Mouse (Mus musculus): ENCODE results near the gene Cav1. TPM values are rescaled to one million over a fixed set of nuclear protein-coding genes. Genes with fewer than 3 reads are reported as not detected.
A peak's percentile ranks its signal among the peaks of the same experiment; 100 is the strongest.

Gene Cav1
- 69.2 and 81.5 TPM in 2 replicates for polyA plus RNA-seq (2014; fragmentation: Nextera tagmentation; extraction: Ambion mirVana)

GRCm38 (mm10) chr6:17305954-17306601 is at the start of gene Cav1:
Cav1 (plus strand) TSS chr6:17306335.
- Histone ChIP-seq H3K27me3 (ENCODE audit: control insufficient read depth, insufficient read depth, low read length) (peaks cover 5% of the 10 kb centered on the region; the same call in 1 of the 2 replicates), H3K27ac (ENCODE audit: low read depth, low read length) (no peak within 1 kb of the TSS), H3K9me3 (replicated peaks; ENCODE audit: control insufficient read depth, low read length) (no peaks in the 10 kb centered on the region), H3K4me1 (ENCODE audit: control insufficient read depth, insufficient read depth, low read length) (no peaks in the 10 kb centered on the region), H3K4me2 (peak within 1 kb of the TSS; percentile 95), H3K9ac (ENCODE audit: low read depth, low read length) (peak within 1 kb of the TSS; percentile 71), H3K36me3 (ENCODE audit: control insufficient read depth, insufficient read depth, low read length) (no peaks in the 10 kb centered on the region), H3K4me3 (ENCODE audit: low read depth, low read length) (peak within 1 kb of the TSS; percentile 50)
- peak; percentile 67; the same call in 1 of the 2 replicates for ATAC-seq (replicated peaks; ENCODE audit: insufficient number of reproducible peaks, low FRiP score, low TSS enrichment)
- WGBS (ENCODE audit: insufficient replicate concordance) = under 1% methylated on average over 26 of the region's 26 CpGs

DNA sequence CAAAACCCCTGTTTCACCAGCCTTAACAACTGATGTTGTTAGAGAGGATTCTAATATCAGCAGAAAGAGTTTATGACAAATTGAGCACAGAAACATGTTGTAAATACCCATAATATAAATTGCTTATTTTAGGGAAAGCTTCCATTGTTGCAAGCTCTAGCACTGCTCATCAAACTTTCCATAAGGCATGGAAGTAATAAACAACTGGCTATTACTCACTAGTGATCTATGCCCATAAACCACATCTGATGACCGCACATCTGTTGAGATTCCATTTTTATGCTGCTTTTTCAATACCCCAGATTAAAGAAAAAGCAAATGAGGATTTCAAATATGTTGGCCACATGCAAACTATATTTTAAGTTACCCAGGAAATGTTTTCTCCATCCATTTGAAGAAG is 48.0 kb upstream of the Cav1 start:
- no peak overlapping the region for H3K4me3 ChIP-seq (ENCODE audit: low read depth, low read length)
- H3K4me1 ChIP-seq (ENCODE audit: control insufficient read depth, insufficient read depth, low read length) = no peaks in the 10 kb centered on the region
- 85% methylated on average over 1 of the region's 1 CpGs for WGBS (ENCODE audit: insufficient replicate concordance)
- no peaks in the 10 kb centered on the region for H3K27me3 ChIP-seq (ENCODE audit: control insufficient read depth, insufficient read depth, low read length)
- H3K9ac ChIP-seq (ENCODE audit: low read depth, low read length) = no peak overlapping the region
- H3K9me3 ChIP-seq (replicated peaks; ENCODE audit: control insufficient read depth, low read length) = no peaks in the 10 kb centered on the region
- ATAC-seq (replicated peaks; ENCODE audit: insufficient number of reproducible peaks, low FRiP score, low TSS enrichment) = no peak
- H3K27ac ChIP-seq (ENCODE audit: low read depth, low read length) = no peak overlapping the region
- no peaks in the 10 kb centered on the region for H3K36me3 ChIP-seq (ENCODE audit: control insufficient read depth, insufficient read depth, low read length)
- no peak overlapping the region for H3K4me2 ChIP-seq

- 88% methylated on average over 1 of the region's 1 CpGs for WGBS (ENCODE audit: insufficient replicate concordance)
- no peak overlapping the region for H3K9ac ChIP-seq (ENCODE audit: low read depth, low read length)
- H3K27me3 ChIP-seq (ENCODE audit: control insufficient read depth, insufficient read depth, low read length) = no peaks in the 10 kb centered on the region
- H3K4me3 ChIP-seq (ENCODE audit: low read depth, low read length) = no peak overlapping the region
- no peaks in the 10 kb centered on the region for H3K9me3 ChIP-seq (replicated peaks; ENCODE audit: control insufficient read depth, low read length)
- no peak for ATAC-seq (replicated peaks; ENCODE audit: insufficient number of reproducible peaks, low FRiP score, low TSS enrichment)
- no peak overlapping the region for H3K27ac ChIP-seq (ENCODE audit: low read depth, low read length)
- no peaks in the 10 kb centered on the region for H3K36me3 ChIP-seq (ENCODE audit: control insufficient read depth, insufficient read depth, low read length)
- no peaks in the 10 kb centered on the region for H3K4me1 ChIP-seq (ENCODE audit: control insufficient read depth, insufficient read depth, low read length)
- no peak overlapping the region for H3K4me2 ChIP-seq
Observed at GRCm38 (mm10) chr6:17258911-17259310, 47.2 kb upstream of the Cav1 start.

- no peak overlapping the region for H3K4me3 ChIP-seq (ENCODE audit: low read depth, low read length)
- H3K4me2 ChIP-seq = no peak overlapping the region
- H3K27ac ChIP-seq (ENCODE audit: low read depth, low read length) = no peak overlapping the region
- H3K27me3 ChIP-seq (ENCODE audit: control insufficient read depth, insufficient read depth, low read length) = no peaks in the 10 kb centered on the region
- 32% methylated on average over 2 of the region's 2 CpGs for WGBS (ENCODE audit: insufficient replicate concordance)
- no peaks in the 10 kb centered on the region for H3K36me3 ChIP-seq (ENCODE audit: control insufficient read depth, insufficient read depth, low read length)
- no peak overlapping the region for H3K9ac ChIP-seq (ENCODE audit: low read depth, low read length)
- H3K9me3 ChIP-seq (replicated peaks; ENCODE audit: control insufficient read depth, low read length) = no peaks in the 10 kb centered on the region
- H3K4me1 ChIP-seq (ENCODE audit: control insufficient read depth, insufficient read depth, low read length) = no peaks in the 10 kb centered on the region
- no peak for ATAC-seq (replicated peaks; ENCODE audit: insufficient number of reproducible peaks, low FRiP score, low TSS enrichment)
Observed at GRCm38 (mm10) chr6:17262786-17263185, 43.3 kb upstream of the Cav1 start.

DNA sequence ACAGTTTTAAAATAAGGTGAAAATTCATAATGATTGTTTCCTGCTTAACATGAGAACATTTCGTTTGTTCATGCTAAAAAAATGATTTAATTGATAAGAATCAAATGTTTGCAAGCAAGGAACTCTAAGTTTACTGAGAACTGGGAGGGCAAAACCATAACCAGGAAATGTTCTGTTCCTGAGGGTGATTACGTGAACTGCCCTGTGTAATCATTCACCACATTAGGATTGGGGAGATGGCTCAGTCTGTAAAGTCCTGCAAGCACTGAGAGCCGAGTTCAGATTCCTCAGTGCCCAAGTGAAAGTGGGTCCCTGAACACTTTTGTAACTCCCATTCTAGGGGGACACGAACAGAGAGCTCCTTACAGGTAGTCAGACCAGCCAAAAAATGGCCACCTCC is 41.1 kb upstream of the Cav1 start:
- WGBS (ENCODE audit: insufficient replicate concordance) = 62% methylated on average over 4 of the region's 4 CpGs

GRCm38 (mm10) chr6:17266466-17266865 is 39.7 kb upstream of the Cav1 start:
- no peaks in the 10 kb centered on the region for H3K9me3 ChIP-seq (replicated peaks; ENCODE audit: control insufficient read depth, low read length)
- no peak for ATAC-seq (replicated peaks; ENCODE audit: insufficient number of reproducible peaks, low FRiP score, low TSS enrichment)
- no peak overlapping the region for H3K9ac ChIP-seq (ENCODE audit: low read depth, low read length)
- H3K4me2 ChIP-seq = no peak overlapping the region
- no peaks in the 10 kb centered on the region for H3K27me3 ChIP-seq (ENCODE audit: control insufficient read depth, insufficient read depth, low read length)
- no peaks in the 10 kb centered on the region for H3K36me3 ChIP-seq (ENCODE audit: control insufficient read depth, insufficient read depth, low read length)
- WGBS (ENCODE audit: insufficient replicate concordance) = 75% methylated on average over 3 of the region's 3 CpGs
- H3K27ac ChIP-seq (ENCODE audit: low read depth, low read length) = no peak overlapping the region
- no peak overlapping the region for H3K4me3 ChIP-seq (ENCODE audit: low read depth, low read length)
- no peaks in the 10 kb centered on the region for H3K4me1 ChIP-seq (ENCODE audit: control insufficient read depth, insufficient read depth, low read length)

More for the DNA sequence above, 41.1 kb upstream of the Cav1 start:
- Histone ChIP-seq H3K9ac (ENCODE audit: low read depth, low read length) (no peak overlapping the region), H3K4me2 (no peak overlapping the region), H3K4me3 (ENCODE audit: low read depth, low read length) (no peak overlapping the region), H3K36me3 (ENCODE audit: control insufficient read depth, insufficient read depth, low read length) (no peaks in the 10 kb centered on the region), H3K27me3 (ENCODE audit: control insufficient read depth, insufficient read depth, low read length) (no peaks in the 10 kb centered on the region), H3K9me3 (replicated peaks; ENCODE audit: control insufficient read depth, low read length) (no peaks in the 10 kb centered on the region), H3K4me1 (ENCODE audit: control insufficient read depth, insufficient read depth, low read length) (no peaks in the 10 kb centered on the region), H3K27ac (ENCODE audit: low read depth, low read length) (no peak overlapping the region)
- no peak for ATAC-seq (replicated peaks; ENCODE audit: insufficient number of reproducible peaks, low FRiP score, low TSS enrichment)

DNA sequence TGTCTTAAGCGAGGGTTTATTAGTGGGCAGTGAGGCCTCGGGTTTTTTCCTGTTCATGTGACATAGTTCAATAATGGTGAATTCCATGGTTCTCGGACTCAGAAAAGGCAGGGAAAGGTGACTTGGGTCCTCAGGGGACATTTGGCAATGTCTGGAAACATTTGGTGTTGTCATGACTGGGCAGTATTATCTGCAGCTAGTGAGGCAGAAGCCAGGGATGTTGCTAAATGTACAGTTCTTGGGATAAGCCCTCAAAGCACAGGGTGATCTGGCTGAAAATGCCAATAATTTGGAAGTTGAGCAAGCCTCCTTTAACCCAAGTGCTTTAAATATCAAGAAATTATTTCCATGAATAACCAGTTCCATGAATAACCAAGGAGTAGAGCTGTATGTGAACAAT is 27.8 kb upstream of the Cav1 start:
- no peak overlapping the region for H3K4me3 ChIP-seq (ENCODE audit: low read depth, low read length)
- no peak overlapping the region for H3K9ac ChIP-seq (ENCODE audit: low read depth, low read length)
- H3K27ac ChIP-seq (ENCODE audit: low read depth, low read length) = no peak overlapping the region
- H3K4me1 ChIP-seq (ENCODE audit: control insufficient read depth, insufficient read depth, low read length) = no peaks in the 10 kb centered on the region
- ATAC-seq (replicated peaks; ENCODE audit: insufficient number of reproducible peaks, low FRiP score, low TSS enrichment) = no peak
- H3K36me3 ChIP-seq (ENCODE audit: control insufficient read depth, insufficient read depth, low read length) = no peaks in the 10 kb centered on the region
- 73% methylated on average over 3 of the region's 3 CpGs for WGBS (ENCODE audit: insufficient replicate concordance)
- no peak overlapping the region for H3K4me2 ChIP-seq
- no peaks in the 10 kb centered on the region for H3K9me3 ChIP-seq (replicated peaks; ENCODE audit: control insufficient read depth, low read length)
- peaks cover 3% of the 10 kb centered on the region; the same call in 1 of the 2 replicates for H3K27me3 ChIP-seq (ENCODE audit: control insufficient read depth, insufficient read depth, low read length)

- under 1% methylated on average over 40 of the region's 40 CpGs for WGBS (ENCODE audit: insufficient replicate concordance)
- H3K4me2 ChIP-seq = peak within 1 kb of the TSS; percentile 85
- no peaks in the 10 kb centered on the region for H3K4me1 ChIP-seq (ENCODE audit: control insufficient read depth, insufficient read depth, low read length)
- no peaks in the 10 kb centered on the region for H3K9me3 ChIP-seq (replicated peaks; ENCODE audit: control insufficient read depth, low read length)
- no peaks in the 10 kb centered on the region for H3K36me3 ChIP-seq (ENCODE audit: control insufficient read depth, insufficient read depth, low read length)
- peaks cover 3% of the 10 kb centered on the region; the same call in 1 of the 2 replicates for H3K27me3 ChIP-seq (ENCODE audit: control insufficient read depth, insufficient read depth, low read length)
- peak within 1 kb of the TSS; percentile 48 for H3K4me3 ChIP-seq (ENCODE audit: low read depth, low read length)
- ATAC-seq (replicated peaks; ENCODE audit: insufficient number of reproducible peaks, low FRiP score, low TSS enrichment) = peak; percentile 79
- H3K27ac ChIP-seq (ENCODE audit: low read depth, low read length) = peak within 1 kb of the TSS; percentile 71
- H3K9ac ChIP-seq (ENCODE audit: low read depth, low read length) = peak within 1 kb of the TSS; percentile 67
Observed at GRCm38 (mm10) chr6:17280939-17281756, 25.0 kb upstream of the Cav1 start, which contains the start of gene Cav2. Cav2 (plus strand) TSS chr6:17281185.
